ENCODE assay signal across 8 mouse cellular contexts in genomic region chrX:7789542-7790136, GRCm38 (mm10). TPM values are rescaled to one million over a fixed set of nuclear protein-coding genes. Genes with fewer than 3 reads are reported as not detected.
A peak's percentile ranks its signal among the peaks of the same experiment; 100 is the strongest.
DNase-seq lines count a peak whose midpoint lies in the region; ATAC-seq and TF ChIP-seq lines count a peak whose summit lies in the region.

Gripap1 (plus strand) TSS chrX:7789765.

- H3K27me3 ChIP-seq in forebrain, embryonic 15.5 days, result no peaks in the 10 kb centered on the region

- ATAC-seq in forebrain, embryonic 15.5 days (replicated peaks), result peak; percentile 94
- ATAC-seq in neutrophil, adult 5-6 weeks (ENCODE audit: extremely low read depth, insufficient number of reproducible peaks, low FRiP score, poor library complexity, severe bottlenecking), result peak; percentile 94

- H3K4me2 ChIP-seq in forebrain, embryonic 15.5 days (replicated peaks), result peak within 1 kb of the TSS; percentile 56

- intact Hi-C loops in heart, postnatal 25 days (cut with DNase I), result no loop called here

- peak within 1 kb of the TSS; percentile 68 for H3K9ac ChIP-seq in ES-E14 (ENCODE audit: insufficient read depth, low read depth, low read length, poor library complexity, severe bottlenecking)
- peak within 1 kb of the TSS; percentile 60 for H3K9ac ChIP-seq in forebrain, embryonic 15.5 days (replicated peaks)

- H3K9me3 ChIP-seq in ES-E14 (ENCODE audit: control insufficient read depth, insufficient read depth, low read depth, low read length), result no peaks in the 10 kb centered on the region
- H3K9me3 ChIP-seq in forebrain, embryonic 15.5 days, result no peaks in the 10 kb centered on the region

- H3K27ac ChIP-seq in ES-E14 (ENCODE audit: insufficient read depth, low read depth, low read length, poor library complexity, severe bottlenecking), result no peak within 1 kb of the TSS
- H3K27ac ChIP-seq in forebrain, embryonic 15.5 days (replicated peaks), result peak within 1 kb of the TSS; percentile 57

- peak within 1 kb of the TSS; percentile 56 to 66 for H3K4me3 ChIP-seq in ES-E14 (ENCODE audit: insufficient read depth in 1 of 2, low read depth in 1 of 2, low read length in 2 of 2, poor library complexity in 1 of 2, severe bottlenecking in 1 of 2)
- H3K4me3 ChIP-seq in forebrain, embryonic 15.5 days, result peak within 1 kb of the TSS; percentile 57
- peak within 1 kb of the TSS; percentile 73 for H3K4me3 ChIP-seq in lung, adult 2 months (replicated peaks; ENCODE audit: extremely low read depth, low read depth, low read length)

- TF ChIP-seq POLR2A in lung, adult 2 months (IDR thresholded peaks at IDR 0.05; ENCODE audit: borderline replicate concordance, extremely low read depth, low read depth, low read length), result peak; percentile 71; the same call in 1 of the 2 replicates

- 14% methylated on average over 24 of the region's 24 CpGs for WGBS in forebrain, embryonic 15.5 days
- 19% methylated on average over 24 of the region's 24 CpGs for WGBS in lung, adult 2 months

- H3K4me1 ChIP-seq in ES-E14 (ENCODE audit: control insufficient read depth in 2 of 2, insufficient read depth in 2 of 2, low read length in 2 of 2, poor library complexity in 1 of 2), result no peaks in the 10 kb centered on the region
- peaks cover 10% of the 10 kb centered on the region for H3K4me1 ChIP-seq in forebrain, embryonic 15.5 days
- no peaks in the 10 kb centered on the region for H3K4me1 ChIP-seq in lung, adult 2 months (ENCODE audit: control insufficient read depth, insufficient read depth, low read length)

- no peaks in the 10 kb centered on the region for H3K36me3 ChIP-seq in ES-E14 (ENCODE audit: control insufficient read depth, insufficient read depth, low read length, poor library complexity, severe bottlenecking)
- 0 out of 2 replicates have a peak, but pooled peaks cover 7% of the 10 kb centered on the region for H3K36me3 ChIP-seq in forebrain, embryonic 15.5 days

- in situ Hi-C loops in ES-E14 (cut with MboI; ENCODE audit: low sequenced_read_pairs in 2 of 2, unreplicated experiment in 2 of 2), result no loop called here

- DNase-seq in ES-E14 (ENCODE audit: low read depth, low spot score), result peak; percentile 56
- DNase-seq in cerebellum, adult 11 months, result peak; percentile 66
- DNase-seq in heart, postnatal 25 days (ENCODE audit: low spot score), result peak; percentile 47
- peak; percentile 45 to 72 for DNase-seq in layer of hippocampus, adult 18-20 months (ENCODE audit: low spot score in 2 of 2)
- peak; percentile 61 for DNase-seq in lung, adult 2 months
- DNase-seq in thymus, postnatal 0 days (ENCODE audit: low spot score), result peak; percentile 85

- TF ChIP-seq CTCF in lung, adult 2 months (IDR thresholded peaks at IDR 0.05; ENCODE audit: insufficient read depth, low read length), result no peak

TF ChIP-seq in ES-E14, 5 proteins besides CTCF, POLR2A, EP300 and RAD21:
- no peak for TF ChIP-seq MAFK (IDR thresholded peaks at IDR 0.05; ENCODE audit: insufficient read depth, low read depth, low read length)
TF ChIP-seq in ES-E14: peak in this region for 0.

RNA-seq across cellular contexts. Expression of gene Gripap1, which starts in this region (rescaled TPM):
- 14.9 and 22.6 TPM in 2 replicates for total RNA-seq in ES-E14 (2012; rRNA removed)
- polyA plus RNA-seq in forebrain, embryonic 15.5 days (2015; fragmentation: Nextera tagmentation; extraction: Ambion mirVana), result 77.6 and 78.5 TPM in 2 replicates
- 10 to 100 TPM; 24.7 to 26.9 TPM for total RNA-seq in heart, postnatal 25 days (2021)
- total RNA-seq in layer of hippocampus, adult 18-20 months (2021), result 100 to 1,000 TPM in 1 of 2 experiments, 10 to 100 TPM in 1; 95.3 to 105 TPM
- 19.0 and 32.4 TPM in 2 replicates for polyA plus RNA-seq in lung, adult 2 months (2012; rRNA removed)
- 261 and 293 TPM in 2 replicates for total RNA-seq in neutrophil, adult 5-6 weeks (2017)
- 40.2 and 48.1 TPM in 2 replicates for polyA plus RNA-seq in thymus, postnatal 0 days (2015; fragmentation: Nextera tagmentation; extraction: Ambion mirVana)
